Mouse (Mus musculus) midbrain, postnatal 0 days (tissue): Measurements from ENCODE around the gene 1700012P22Rik. TPM values are rescaled to one million over a fixed set of nuclear protein-coding genes. Genes with fewer than 3 reads are reported as not detected.

Experiments used
- ATAC-seq: fragments of 200-750 bp; cut with Nextera tagmentation; 2 replicates; pipeline ENCODE4 v1.8.0; 2017; ENCODE audit warnings: moderate number of reproducible peaks, mild to moderate bottlenecking, moderate TSS enrichment, moderate library complexity; ENCODE audit not compliant: low FRiP score
- DNase-seq: peaks from one replicate; pipeline ENCODE4 v3.0.0-alpha.2; 2015; ENCODE audit warnings: low spot score
- H3K27ac ChIP-seq: fragments of 300-500 bp; sonication (generic); 2 replicates; pipeline ENCODE4 v1.5.1; 2014; ENCODE audit warnings: low read depth, mild to moderate bottlenecking, low read length, mixed read lengths
- H3K27me3 ChIP-seq: fragments of 300-500 bp; sonication (generic); 2 replicates; pipeline ENCODE4 v1.6.1; 2014; ENCODE audit warnings: low read length, control low read depth, mixed read lengths; ENCODE audit not compliant: insufficient read depth
- H3K36me3 ChIP-seq: fragments of 300-500 bp; sonication (generic); 2 replicates; pipeline ENCODE4 v1.6.1; 2014; ENCODE audit warnings: low read length, control low read depth, mixed read lengths; ENCODE audit not compliant: insufficient read depth
- H3K4me1 ChIP-seq: fragments of 300-500 bp; sonication (generic); 2 replicates; pipeline ENCODE4 v1.6.1; 2014; ENCODE audit warnings: mild to moderate bottlenecking, control low read depth, antibody characterized with exemption, low read length, mixed read lengths; ENCODE audit not compliant: insufficient read depth
- H3K4me2 ChIP-seq: fragments of 300-500 bp; sonication (generic); 2 replicates; pipeline ENCODE4 v1.6.1; 2014; ENCODE audit warnings: low read depth, mild to moderate bottlenecking, low read length, mixed read lengths; ENCODE audit not compliant: poor library complexity, severe bottlenecking
- H3K4me3 ChIP-seq: fragments of 300-500 bp; sonication (generic); 2 replicates; pipeline ENCODE4 v1.5.1; 2014; ENCODE audit warnings: low read depth, mild to moderate bottlenecking, low read length, moderate library complexity
- H3K9ac ChIP-seq: fragments of 300-500 bp; sonication (generic); replicated peaks from 2 replicates; pipeline ENCODE4 v1.6.1; 2014; ENCODE audit warnings: mild to moderate bottlenecking, low read length, moderate library complexity, mixed read lengths; ENCODE audit not compliant: poor library complexity, severe bottlenecking
- H3K9me3 ChIP-seq: fragments of 300-500 bp; sonication (generic); 2 replicates; pipeline ENCODE4 v1.6.1; 2016; ENCODE audit warnings: low read length, control low read depth
- CTCF ChIP-seq: IDR thresholded peaks from 2 replicates; pipeline ENCODE4 v1.5.1; 2016; ENCODE audit warnings: antibody characterized with exemption, mild to moderate bottlenecking
- WGBS: fragments of 180-500 bp; shearing (Covaris S2); extraction: QIAGEN DNeasy Blood & Tissue Kit; methylation state at CpG from one replicate; pipeline ENCODE4 v1.1.7; 2014; 5-methylcytosine and 5-hydroxymethylcytosine counted together
- polyA plus RNA-seq: library from polyadenylated mRNA; unstranded; fragments of >200 nt; fragmentation: Nextera tagmentation; extraction: Ambion mirVana; gene quantifications from 2 replicates; pipeline ENCODE4 v1.2.1, GENCODE M21; 2015
- total RNA-seq: library from RNA; depleted of rRNA; stranded (reverse); fragments of >200 nt; gene quantifications from 2 replicates; pipeline ENCODE4 v1.2.3, GENCODE M21; 2014

The 1700012P22Rik gene
- total and polyA plus RNA-seq, 2 experiments from 2014 or later: not detected

DNA sequence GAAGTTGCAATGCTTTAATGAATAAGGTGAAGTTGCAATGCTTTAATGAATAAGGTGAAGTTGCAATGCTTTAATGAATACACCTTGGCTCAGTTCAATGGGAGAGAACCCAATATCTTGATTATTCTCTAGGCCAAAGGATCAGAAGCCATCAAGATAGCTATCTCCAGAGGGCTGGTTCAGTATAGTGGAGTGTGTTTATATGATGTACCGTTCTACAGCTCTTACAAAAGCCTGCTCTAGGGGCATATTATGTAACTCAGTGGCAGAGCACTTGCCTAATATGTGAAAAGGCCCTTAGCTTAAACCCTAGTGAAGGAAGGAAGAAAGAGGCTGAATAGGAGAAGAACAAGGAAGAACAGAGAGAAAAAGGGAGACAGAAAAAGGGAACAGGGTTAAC lies 3.0 kb upstream of the 1700012P22Rik start:
- H3K27ac ChIP-seq: no peak overlapping the region
- H3K4me2 ChIP-seq: no peak overlapping the region
- H3K9ac ChIP-seq: no peak overlapping the region
- no peaks in the 10 kb centered on the region for H3K36me3 ChIP-seq
- no peak for TF ChIP-seq CTCF
- no peak for DNase-seq
- H3K27me3 ChIP-seq: no peaks in the 10 kb centered on the region
- peaks cover 33% of the 10 kb centered on the region for H3K9me3 ChIP-seq
- ATAC-seq: no peak
- H3K4me3 ChIP-seq: no peak overlapping the region
- 78% methylated on average over 1 of the region's 1 CpGs for WGBS
- no peaks in the 10 kb centered on the region for H3K4me1 ChIP-seq

DNA sequence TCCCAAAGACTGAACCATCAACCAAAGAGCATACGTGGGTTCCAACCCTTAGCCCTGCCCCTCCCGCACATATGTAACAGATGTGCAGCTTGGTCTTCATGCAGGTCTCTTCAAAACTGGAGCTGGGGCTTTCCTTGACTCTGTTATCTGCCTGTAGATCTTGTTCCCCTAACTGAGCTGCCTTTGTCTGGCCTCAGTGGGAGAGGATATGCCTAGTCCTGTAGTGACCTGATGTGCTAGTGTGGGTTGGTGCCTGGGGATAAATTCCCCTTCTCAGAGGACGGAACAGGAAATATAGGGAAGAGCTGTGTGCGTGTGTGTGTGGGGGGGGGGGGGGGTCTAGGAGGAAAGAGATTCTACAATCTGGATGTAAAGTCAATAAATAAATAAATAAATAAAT lies 2.5 kb upstream of the 1700012P22Rik start:
- DNase-seq (no peak), ATAC-seq (no peak)
- H3K9me3 ChIP-seq: peaks cover 37% of the 10 kb centered on the region
- H3K9ac ChIP-seq: no peak overlapping the region
- H3K4me3 ChIP-seq: no peak overlapping the region
- no peaks in the 10 kb centered on the region for H3K4me1 ChIP-seq
- no peak for TF ChIP-seq CTCF
- WGBS: 89% methylated on average over 4 of the region's 4 CpGs
- H3K36me3 ChIP-seq: no peaks in the 10 kb centered on the region
- no peaks in the 10 kb centered on the region for H3K27me3 ChIP-seq
- H3K27ac ChIP-seq: no peak overlapping the region
- H3K4me2 ChIP-seq: no peak overlapping the region

DNA sequence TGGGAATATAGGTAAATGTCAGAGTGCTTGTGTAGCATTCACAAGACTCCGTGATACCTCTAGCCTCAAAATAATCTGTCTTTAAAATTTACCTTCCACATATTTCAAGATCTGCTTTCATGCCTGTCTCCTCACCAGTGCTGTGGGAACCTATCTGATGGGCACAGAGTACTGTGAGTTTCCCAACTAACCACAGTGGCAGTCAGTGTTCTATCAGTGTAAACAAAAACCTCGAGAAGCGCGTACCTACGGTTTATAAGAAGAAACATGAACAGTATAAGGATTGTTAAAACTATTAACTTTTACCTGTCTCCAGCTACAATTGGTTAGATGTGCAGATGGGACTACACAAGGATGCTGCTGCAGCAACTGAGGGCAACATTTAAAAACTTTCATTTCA lies 5.4 kb downstream of the 1700012P22Rik start:
- ATAC-seq (no peak), DNase-seq (no peak)
- peaks cover 38% of the 10 kb centered on the region for H3K9me3 ChIP-seq
- H3K9ac ChIP-seq: no peak overlapping the region
- H3K27ac ChIP-seq: no peak overlapping the region
- H3K4me1 ChIP-seq: no peaks in the 10 kb centered on the region
- no peak overlapping the region for H3K4me3 ChIP-seq
- H3K36me3 ChIP-seq: no peaks in the 10 kb centered on the region
- no peak for TF ChIP-seq CTCF
- H3K4me2 ChIP-seq: no peak overlapping the region
- H3K27me3 ChIP-seq: no peaks in the 10 kb centered on the region
- WGBS: 84% methylated on average over 5 of the region's 5 CpGs

DNA sequence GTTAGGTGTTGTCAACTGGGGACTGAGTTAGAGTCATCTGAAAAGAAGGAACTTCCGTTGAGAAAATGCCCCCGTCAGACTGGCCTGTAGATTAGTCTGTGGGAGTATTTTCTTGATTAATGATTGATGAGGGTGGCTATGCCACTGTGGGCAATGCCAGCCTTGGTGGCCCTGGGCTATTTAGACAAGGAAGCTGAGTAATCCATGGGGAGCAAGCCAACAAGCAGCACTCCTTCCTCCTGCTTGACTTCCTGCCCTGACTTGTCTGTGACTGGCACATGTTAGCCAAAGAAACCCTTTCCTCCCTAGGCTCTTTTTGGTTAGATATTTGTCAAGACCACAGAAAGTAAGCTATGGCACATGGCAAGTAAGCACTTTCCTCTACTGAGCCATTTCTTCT lies 7.8 kb downstream of the 1700012P22Rik start:
- Histone ChIP-seq H3K9ac (no peak overlapping the region), H3K4me3 (no peak overlapping the region), H3K27ac (no peak overlapping the region), H3K27me3 (no peaks in the 10 kb centered on the region), H3K4me2 (no peak overlapping the region), H3K9me3 (peaks cover 28% of the 10 kb centered on the region), H3K36me3 (no peaks in the 10 kb centered on the region), H3K4me1 (no peaks in the 10 kb centered on the region)
- WGBS: 92% methylated on average over 2 of the region's 2 CpGs
- DNase-seq (no peak), ATAC-seq (no peak)
- no peak for TF ChIP-seq CTCF

DNA sequence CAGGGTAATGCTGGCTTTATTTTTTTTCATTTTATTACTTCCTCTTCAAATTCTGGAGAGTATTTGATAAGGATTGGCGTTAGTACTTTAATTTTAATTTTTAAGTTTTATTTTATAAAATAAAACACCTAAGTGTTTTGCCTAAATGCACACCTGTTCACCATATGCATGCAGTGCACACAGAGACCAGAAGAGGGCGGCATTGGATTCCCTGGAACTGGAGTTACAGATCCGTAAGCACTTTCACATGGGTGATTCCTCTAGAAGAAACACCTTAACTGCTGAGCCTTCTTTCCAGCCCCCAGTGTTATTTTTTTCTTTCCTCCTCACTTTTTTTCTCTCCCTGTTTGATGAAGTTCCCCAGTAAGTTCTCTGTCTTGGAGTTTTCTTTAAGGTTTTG lies 9.7 kb downstream of the 1700012P22Rik start:
- no peak for TF ChIP-seq CTCF
- Histone ChIP-seq H3K4me3 (no peak overlapping the region), H3K27ac (no peak overlapping the region), H3K9me3 (peaks cover 30% of the 10 kb centered on the region), H3K36me3 (no peaks in the 10 kb centered on the region), H3K4me1 (no peaks in the 10 kb centered on the region), H3K27me3 (no peaks in the 10 kb centered on the region), H3K9ac (no peak overlapping the region), H3K4me2 (no peak overlapping the region)
- DNase-seq: no peak
- WGBS: 25% methylated on average over 3 of the region's 3 CpGs
- no peak for ATAC-seq

DNA sequence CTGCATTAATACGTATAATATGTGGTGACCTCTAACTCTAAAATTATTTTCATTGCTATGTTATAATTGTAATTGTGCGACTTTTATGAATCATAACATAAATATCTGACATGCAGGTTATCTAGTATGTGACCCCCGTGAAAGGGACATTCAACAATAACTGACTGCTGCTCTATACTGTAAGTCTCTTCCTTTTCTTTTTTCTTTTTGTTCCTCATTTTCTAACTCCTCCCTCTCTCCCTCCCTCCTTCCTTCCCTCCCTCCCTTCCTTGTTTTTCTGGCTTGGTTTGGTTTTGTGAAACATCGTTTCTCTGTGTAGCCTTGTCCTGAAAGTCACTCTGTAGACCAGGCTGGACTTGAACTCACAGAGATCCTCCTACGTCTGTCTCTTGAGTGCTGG lies 14.0 kb downstream of the 1700012P22Rik start:
- H3K4me1 ChIP-seq: no peaks in the 10 kb centered on the region
- no peak for ATAC-seq
- DNase-seq: no peak
- TF ChIP-seq CTCF: no peak
- H3K9ac ChIP-seq: no peak overlapping the region
- no peaks in the 10 kb centered on the region for H3K27me3 ChIP-seq
- H3K4me2 ChIP-seq: no peak overlapping the region
- H3K36me3 ChIP-seq: no peaks in the 10 kb centered on the region
- no peak overlapping the region for H3K27ac ChIP-seq
- WGBS: 76% methylated on average over 5 of the region's 5 CpGs
- peaks cover 36% of the 10 kb centered on the region for H3K9me3 ChIP-seq
- H3K4me3 ChIP-seq: no peak overlapping the region
